ENCODE assay signal across 8 mouse cellular contexts in the genomic region with DNA sequence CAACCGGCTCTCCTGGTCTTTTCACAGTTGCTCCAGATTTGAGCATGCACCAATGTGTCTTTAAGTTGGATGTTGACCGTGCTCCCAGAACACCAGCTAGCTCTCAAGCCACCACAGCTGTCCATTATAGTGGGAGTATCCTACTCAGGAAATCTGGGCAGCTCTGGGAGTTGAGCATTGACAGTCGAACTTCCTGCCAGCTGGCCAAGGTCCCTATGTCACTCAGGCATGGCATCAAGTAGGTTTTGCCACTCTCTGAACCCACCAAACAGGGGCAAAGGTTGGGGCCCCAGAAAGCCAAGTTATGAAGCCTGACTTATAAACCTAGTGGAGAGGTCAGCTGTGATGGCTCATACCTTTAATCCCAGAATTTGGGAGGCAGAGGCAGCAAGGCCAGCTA. TPM values are rescaled to one million over a fixed set of nuclear protein-coding genes. Genes with fewer than 3 reads are reported as not detected.
A peak's percentile ranks its signal among the peaks of the same experiment; 100 is the strongest.
DNase-seq lines count a peak whose midpoint lies in the region; ATAC-seq and TF ChIP-seq lines count a peak whose summit lies in the region.
"Had no signal": no experiment of that assay in that cellular context is flagged by ENCODE, and none has a peak within 500 bp of the region (broad histone marks: within the 10 kb centered on the region; RNA-seq: fewer than 3 reads in every experiment).

No protein-coding gene starts in this region.

- no peak overlapping the region for H3K4me3 ChIP-seq in intestine, embryonic 15.5 days (replicated peaks)
- no peak overlapping the region for H3K4me3 ChIP-seq in intestine, postnatal 0 days (ENCODE audit: low read depth, low read length)
- no peak overlapping the region for H3K4me3 ChIP-seq in ES-E14 (ENCODE audit: insufficient read depth in 1 of 2, low read depth in 1 of 2, low read length in 2 of 2, poor library complexity in 1 of 2, severe bottlenecking in 1 of 2)
- no peak overlapping the region for H3K4me3 ChIP-seq in intestine, embryonic 16.5 days (ENCODE audit: low read length)
- no peak overlapping the region for H3K4me3 ChIP-seq in limb, embryonic 14.5 days (replicated peaks; ENCODE audit: low read length)
- H3K4me3 ChIP-seq: hindbrain, embryonic 12.5 days had no signal

- WGBS in intestine, embryonic 15.5 days: 79% methylated on average over 3 of the region's 3 CpGs
- 75% methylated on average over 3 of the region's 3 CpGs for WGBS in intestine, postnatal 0 days
- 83% methylated on average over 3 of the region's 3 CpGs for WGBS in intestine, embryonic 16.5 days
- WGBS in limb, embryonic 14.5 days: 91% methylated on average over 3 of the region's 3 CpGs

- TF ChIP-seq POLR2A in limb, embryonic 14.5 days (IDR thresholded peaks at IDR 0.05; ENCODE audit: borderline replicate concordance, extremely low read depth, insufficient read depth, insufficient read length): no peak

- H3K4me1 ChIP-seq in intestine, embryonic 15.5 days (replicated peaks): peaks cover 27% of the 10 kb centered on the region
- peaks cover 18% of the 10 kb centered on the region for H3K4me1 ChIP-seq in intestine, postnatal 0 days (replicated peaks; ENCODE audit: control insufficient read depth, insufficient read depth, low read length)
- peaks cover 8 to 27% of the 10 kb centered on the region in 2 experiments; a peak in 3 of 4 replicates for H3K4me1 ChIP-seq in ES-E14 (ENCODE audit: control insufficient read depth in 2 of 2, insufficient read depth in 2 of 2, low read length in 2 of 2, poor library complexity in 1 of 2)
- H3K4me1 ChIP-seq in intestine, embryonic 16.5 days (ENCODE audit: control insufficient read depth, insufficient read depth, low read length): peaks cover 31% of the 10 kb centered on the region
- peaks cover 6% of the 10 kb centered on the region for H3K4me1 ChIP-seq in limb, embryonic 14.5 days (ENCODE audit: control insufficient read depth, insufficient read depth, low read length)

- TF ChIP-seq CTCF in intestine, postnatal 0 days (IDR thresholded peaks at IDR 0.05; ENCODE audit: low read depth): no peak

- in situ Hi-C loops in ES-E14 (cut with MboI; ENCODE audit: low sequenced_read_pairs in 2 of 2, unreplicated experiment in 2 of 2): no loop called here

- H3K27me3 ChIP-seq in intestine, embryonic 15.5 days (replicated peaks): no peaks in the 10 kb centered on the region
- H3K27me3 ChIP-seq in intestine, postnatal 0 days (replicated peaks; ENCODE audit: control insufficient read depth, insufficient read depth, low read length): no peaks in the 10 kb centered on the region
- H3K27me3 ChIP-seq in intestine, embryonic 16.5 days (replicated peaks; ENCODE audit: control insufficient read depth, insufficient read depth, low read length): no peaks in the 10 kb centered on the region
- no peaks in the 10 kb centered on the region for H3K27me3 ChIP-seq in limb, embryonic 14.5 days (ENCODE audit: control insufficient read depth, insufficient read depth, low read length)
- H3K27me3 ChIP-seq: hindbrain, embryonic 12.5 days had no signal

- no peak for DNase-seq in ES-E14 (ENCODE audit: low read depth, low spot score)
- no peak for DNase-seq in limb, embryonic 14.5 days (ENCODE audit: low spot score)
- no peak for DNase-seq in frontal cortex, postnatal 25 days (ENCODE audit: low spot score in 2 of 2)
- no peak for DNase-seq in gastrocnemius, adult 8-10 months (ENCODE audit: low spot score in 2 of 2)

- H3K36me3 ChIP-seq in intestine, embryonic 15.5 days: no peaks in the 10 kb centered on the region
- no peaks in the 10 kb centered on the region for H3K36me3 ChIP-seq in intestine, postnatal 0 days (ENCODE audit: control insufficient read depth, insufficient read depth)
- no peaks in the 10 kb centered on the region for H3K36me3 ChIP-seq in ES-E14 (ENCODE audit: control insufficient read depth, insufficient read depth, low read length, poor library complexity, severe bottlenecking)
- no peaks in the 10 kb centered on the region for H3K36me3 ChIP-seq in intestine, embryonic 16.5 days (ENCODE audit: control insufficient read depth, insufficient read depth, low read length)
- no peaks in the 10 kb centered on the region for H3K36me3 ChIP-seq in limb, embryonic 14.5 days (ENCODE audit: control insufficient read depth, insufficient read depth, low read length)
- H3K36me3 ChIP-seq: hindbrain, embryonic 12.5 days had no signal

- no peak for ATAC-seq in intestine, embryonic 15.5 days
- no peak for ATAC-seq in intestine, postnatal 0 days
- no peak for ATAC-seq in intestine, embryonic 16.5 days
- ATAC-seq in limb, embryonic 14.5 days (ENCODE audit: low FRiP score, low read depth): no peak

- H3K27ac ChIP-seq in intestine, embryonic 15.5 days: peak overlapping the region; percentile 92
- no peak overlapping the region for H3K27ac ChIP-seq in intestine, postnatal 0 days (ENCODE audit: low read depth, low read length)
- peak overlapping the region; percentile 96; the same call in 1 of the 2 replicates for H3K27ac ChIP-seq in ES-E14 (ENCODE audit: insufficient read depth, low read depth, low read length, poor library complexity, severe bottlenecking)
- peak overlapping the region; percentile 55 for H3K27ac ChIP-seq in intestine, embryonic 16.5 days (ENCODE audit: low read length)
- peak overlapping the region; percentile 74; the same call in 1 of the 2 replicates for H3K27ac ChIP-seq in limb, embryonic 14.5 days (replicated peaks; ENCODE audit: low read depth, low read length)

- H3K4me2 ChIP-seq in intestine, embryonic 15.5 days (replicated peaks): no peak overlapping the region
- no peak overlapping the region for H3K4me2 ChIP-seq in intestine, postnatal 0 days (replicated peaks; ENCODE audit: low read depth)
- no peak overlapping the region for H3K4me2 ChIP-seq in intestine, embryonic 16.5 days (ENCODE audit: low read depth, low read length)
- H3K4me2 ChIP-seq in limb, embryonic 14.5 days (replicated peaks; ENCODE audit: low read depth, low read length, severe bottlenecking): no peak overlapping the region
- H3K4me2 ChIP-seq: hindbrain, embryonic 12.5 days had no signal

- no peak overlapping the region for H3K9ac ChIP-seq in intestine, embryonic 15.5 days
- H3K9ac ChIP-seq in intestine, postnatal 0 days (ENCODE audit: low read depth, low read length): no peak overlapping the region
- no peak overlapping the region for H3K9ac ChIP-seq in ES-E14 (ENCODE audit: insufficient read depth, low read depth, low read length, poor library complexity, severe bottlenecking)
- no peak overlapping the region for H3K9ac ChIP-seq in intestine, embryonic 16.5 days (ENCODE audit: low read depth, low read length)
- H3K9ac ChIP-seq in limb, embryonic 14.5 days (ENCODE audit: low read depth, low read length, severe bottlenecking): no peak overlapping the region
- H3K9ac ChIP-seq: hindbrain, embryonic 12.5 days had no signal

- H3K9me3 ChIP-seq in intestine, embryonic 15.5 days: no peaks in the 10 kb centered on the region
- H3K9me3 ChIP-seq in intestine, postnatal 0 days (ENCODE audit: control insufficient read depth): no peaks in the 10 kb centered on the region
- H3K9me3 ChIP-seq in ES-E14 (ENCODE audit: control insufficient read depth, insufficient read depth, low read depth, low read length): no peaks in the 10 kb centered on the region
- no peaks in the 10 kb centered on the region for H3K9me3 ChIP-seq in intestine, embryonic 16.5 days (ENCODE audit: control insufficient read depth, low read length)
- H3K9me3 ChIP-seq in limb, embryonic 14.5 days (ENCODE audit: control insufficient read depth, low read length): no peaks in the 10 kb centered on the region
- H3K9me3 ChIP-seq: hindbrain, embryonic 12.5 days had no signal

TF ChIP-seq in ES-E14, 5 proteins besides CTCF, POLR2A, EP300 and RAD21:
- TF ChIP-seq CHD2 (IDR thresholded peaks at IDR 0.05; ENCODE audit: low read depth, low read length): no peak
- TF ChIP-seq ZNF384 (IDR thresholded peaks at IDR 0.05; ENCODE audit: low read depth, low read length): no peak
- no peak for TF ChIP-seq ZC3H11A (IDR thresholded peaks at IDR 0.05; ENCODE audit: borderline replicate concordance, low read depth, low read length)
- no peak for TF ChIP-seq HCFC1 (IDR thresholded peaks at IDR 0.05; ENCODE audit: borderline replicate concordance, insufficient read depth, low read length)
- no peak for TF ChIP-seq MAFK (IDR thresholded peaks at IDR 0.05; ENCODE audit: insufficient read depth, low read depth, low read length)

RNA-seq across cellular contexts. Expression of a gene that starts 35.8 kb away (rescaled TPM):
- polyA plus RNA-seq in intestine, embryonic 15.5 days (2015; fragmentation: Nextera tagmentation; extraction: Ambion mirVana): 2,151 and 2,475 TPM in 2 replicates
- polyA plus RNA-seq in intestine, postnatal 0 days (2015; fragmentation: Nextera tagmentation; extraction: Ambion mirVana): 1,008 and 1,098 TPM in 2 replicates
- 2,106 and 2,587 TPM in 2 replicates for total RNA-seq in ES-E14 (2012; rRNA removed)
- polyA plus RNA-seq in intestine, embryonic 16.5 days (2015; fragmentation: Nextera tagmentation; extraction: Ambion mirVana): 1,684 and 1,813 TPM in 2 replicates
- polyA plus RNA-seq in limb, embryonic 14.5 days (2012; rRNA removed): 1,648 and 3,055 TPM in 2 replicates
- 2,429 and 2,674 TPM in 2 replicates for polyA plus RNA-seq in limb, embryonic 14.5 days (2014; fragmentation: Nextera tagmentation; extraction: Ambion mirVana)
- 10 to 100 TPM; 50.9 to 76.9 (median 67.7) TPM for total RNA-seq in gastrocnemius, adult 8-10 months (2022)
